Mouse (Mus musculus) erythroblast, embryonic 14.5 days (primary cell): ENCODE measurements at regions not wholly inside any gene's neighbourhood (a gene's known extent, or its start where the extent isn't known, plus 50 kb on each side); places are given as distances from the start of the nearest gene placed in this dataset.

Experiments used
- GATA1 ChIP-seq: IDR thresholded peaks from 2 replicates; pipeline ENCODE4 v1.6.1; 2012; ENCODE audit warnings: low read length, inconsistent platforms, mixed read lengths
- TAL1 ChIP-seq: IDR thresholded peaks from 3 replicates; pipeline ENCODE4 v1.6.1; 2012; ENCODE audit warnings: low read length, inconsistent platforms, mixed read lengths

DNA sequence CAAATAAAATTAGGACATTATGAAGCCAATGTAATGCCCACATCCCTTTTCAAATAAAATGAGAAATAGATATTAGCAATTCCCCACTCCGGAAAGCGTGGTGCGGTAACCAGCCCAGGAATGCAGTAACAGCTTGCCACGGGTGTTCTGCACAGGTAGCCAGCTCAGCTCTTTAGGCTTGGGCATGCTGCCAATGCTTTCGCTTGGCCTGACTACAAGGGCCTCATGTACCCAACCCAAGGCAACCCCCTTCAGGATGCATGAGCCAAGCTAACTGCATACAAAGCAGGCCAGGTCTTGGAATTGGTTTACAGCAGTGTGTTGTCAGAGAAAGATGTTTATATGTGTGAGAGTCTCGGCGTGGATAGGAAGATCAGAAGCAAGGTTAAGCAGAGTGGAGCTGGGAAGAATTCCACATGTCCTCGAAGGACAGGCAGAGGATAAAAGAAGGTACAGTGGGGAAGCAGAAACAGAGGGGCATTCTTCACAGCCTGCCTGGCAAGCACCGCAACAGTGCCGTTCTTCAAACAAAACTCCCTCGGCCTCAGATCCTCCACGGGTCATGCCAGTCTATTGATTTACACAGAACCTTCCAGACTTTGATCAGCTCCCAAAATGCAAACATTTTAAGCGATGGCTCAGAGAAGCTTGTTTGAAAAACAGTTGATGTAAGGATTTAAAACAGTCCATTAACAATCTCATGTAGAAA is 106.4 kb downstream of the Nkx6-1 start:
- TF ChIP-seq GATA1 = no peak
- no peak for TF ChIP-seq TAL1
